Mouse (Mus musculus) bone marrow, adult 2 months (tissue): ENCODE results near the gene Tango2. TPM values are rescaled to one million over a fixed set of nuclear protein-coding genes. Genes with fewer than 3 reads are reported as not detected.
A peak's percentile ranks its signal among the peaks of the same experiment; 100 is the strongest.

Experiments
- H3K27ac ChIP-seq: fragments of 200-500 bp; 2 replicates; pipeline ENCODE4 v1.5.1; 2012; ENCODE audit warnings: low read depth, mild to moderate bottlenecking, control low read depth, inconsistent platforms, low read length; ENCODE audit not compliant: control insufficient read depth, poor library complexity, insufficient read depth
- H3K4me1 ChIP-seq: fragments of 200-500 bp; 2 replicates; pipeline ENCODE4 v1.6.1; 2011; ENCODE audit warnings: low read length; ENCODE audit not compliant: control insufficient read depth, insufficient read depth
- H3K4me3 ChIP-seq: fragments of 200-500 bp; replicated peaks from 2 replicates; pipeline ENCODE3; 2011; ENCODE audit warnings: mild to moderate bottlenecking, low read depth, low read length, control low read depth; ENCODE audit not compliant: control insufficient read depth
- CTCF ChIP-seq: fragments of 200-500 bp; IDR thresholded peaks from 2 replicates; pipeline ENCODE4 v1.5.1; 2011; ENCODE audit warnings: low read length, control low read depth; ENCODE audit not compliant: control insufficient read depth, insufficient read depth
- POLR2A ChIP-seq: fragments of 200-500 bp; IDR thresholded peaks from 2 replicates; pipeline ENCODE4 v1.6.1; 2011; ENCODE audit warnings: low read depth, mild to moderate bottlenecking, control low read depth, low read length, borderline replicate concordance; ENCODE audit not compliant: control insufficient read depth
- WGBS: fragments of 180-500 bp; shearing (Covaris S2); methylation state at CpG from one replicate; pipeline ENCODE4 v1.1.7; 2018; 5-methylcytosine and 5-hydroxymethylcytosine counted together
- polyA plus RNA-seq: library from polyadenylated mRNA; stranded (reverse); fragments of >200 nt; gene quantifications from 2 replicates; pipeline ENCODE4 v1.2.4, GENCODE M21; 2011; ENCODE audit warnings: low replicate concordance; ENCODE audit not compliant: missing spikeins, insufficient read depth, insufficient read length

Gene Tango2
- polyA plus RNA-seq, 1 experiment, result 54.7 TPM

- WGBS, result under 1% methylated on average over 63 of the region's 63 CpGs
- peak; percentile 78; the same call in 1 of the 2 replicates for TF ChIP-seq POLR2A
- peak; percentile 52; the same call in 1 of the 2 replicates for TF ChIP-seq CTCF
- H3K27ac ChIP-seq, result peak overlapping the region; percentile 66
- peaks cover 10% of the 10 kb centered on the region for H3K4me1 ChIP-seq
- peak overlapping the region; percentile 63 for H3K4me3 ChIP-seq
Measured at GRCm38 (mm10) chr16:18392469-18393426, 44.8 kb upstream of the Tango2 start.

- H3K27ac ChIP-seq, result no peak overlapping the region
- 83% methylated on average over 3 of the region's 3 CpGs for WGBS
- peaks cover 10% of the 10 kb centered on the region for H3K4me1 ChIP-seq
Measured at GRCm38 (mm10) chr16:18391728-18392127, 43.8 kb upstream of the Tango2 start.

GRCm38 (mm10) chr16:18391127-18391526 is 43.2 kb upstream of the Tango2 start:
- 93% methylated on average over 3 of the region's 3 CpGs for WGBS
- H3K27ac ChIP-seq, result no peak overlapping the region
- H3K4me1 ChIP-seq, result peaks cover 10% of the 10 kb centered on the region
- TF ChIP-seq POLR2A (no peak), CTCF (no peak)
- no peak overlapping the region for H3K4me3 ChIP-seq

More at GRCm38 (mm10) chr16:18391728-18392127, 43.8 kb upstream of the Tango2 start:
- no peak overlapping the region for H3K4me3 ChIP-seq
- TF ChIP-seq CTCF (no peak), POLR2A (no peak)

GRCm38 (mm10) chr16:18390399-18390798 is 42.5 kb upstream of the Tango2 start:
- H3K4me3 ChIP-seq, result no peak overlapping the region
- H3K27ac ChIP-seq, result no peak overlapping the region

GRCm38 (mm10) chr16:18388583-18389435 is 40.9 kb upstream of the Tango2 start:
- Histone ChIP-seq H3K27ac (peak overlapping the region; percentile 20; the same call in 1 of the 2 replicates), H3K4me1 (peaks cover 10% of the 10 kb centered on the region), H3K4me3 (no peak overlapping the region)
- TF ChIP-seq POLR2A (no peak), CTCF (no peak)
- 73% methylated on average over 14 of the region's 14 CpGs for WGBS

More at GRCm38 (mm10) chr16:18390399-18390798, 42.5 kb upstream of the Tango2 start:
- 87% methylated on average over 6 of the region's 6 CpGs for WGBS
- TF ChIP-seq POLR2A (no peak), CTCF (no peak)
- peaks cover 10% of the 10 kb centered on the region for H3K4me1 ChIP-seq

GRCm38 (mm10) chr16:18387704-18388582 is 40.0 kb upstream of the Tango2 start:
- TF ChIP-seq POLR2A, result no peak
- TF ChIP-seq CTCF, result no peak
- H3K4me3 ChIP-seq, result no peak overlapping the region
- 33% methylated on average over 7 of the region's 7 CpGs for WGBS
- peaks cover 5% of the 10 kb centered on the region for H3K4me1 ChIP-seq
- peak overlapping the region; percentile 20 for H3K27ac ChIP-seq

GRCm38 (mm10) chr16:18386972-18387371 is 39.1 kb upstream of the Tango2 start:
- Histone ChIP-seq H3K27ac (0 out of 2 replicates have a peak overlapping the region, but pooled peaks have one; percentile 19), H3K4me3 (no peak overlapping the region), H3K4me1 (peaks cover 5% of the 10 kb centered on the region)
- 62% methylated on average over 3 of the region's 3 CpGs for WGBS
- TF ChIP-seq POLR2A (no peak), CTCF (no peak)
